Mouse (Mus musculus): ENCODE measurements around the gene Ubr1.

- peak; percentile 63 for TF ChIP-seq POLR2A (IDR thresholded peaks at IDR 0.05; ENCODE audit: low read depth, low read length)
- peak in 1 of 2 experiments; percentile 42; a peak in 2 of 4 replicates for TF ChIP-seq CTCF (conservative IDR thresholded peaks at IDR 0.05 in 1 of 2, IDR thresholded peaks at IDR 0.05 in 1 of 2; ENCODE audit: low read depth in 2 of 2, low read length in 2 of 2)
- 0 out of 2 replicates have a peak, but pooled peaks have one; percentile 38 for TF ChIP-seq MAX (IDR thresholded peaks at IDR 0.05; ENCODE audit: low read length)
- TF ChIP-seq USF1 (IDR thresholded peaks at IDR 0.05; ENCODE audit: low read depth, low read length): no peak
- no peak; the same call in 1 of the 2 replicates for TF ChIP-seq TBP (conservative IDR thresholded peaks at IDR 0.05; ENCODE audit: low read depth, low read length)
- TF ChIP-seq NELFE (IDR thresholded peaks at IDR 0.05; ENCODE audit: low read depth, low read length): peak; percentile 55
- no peak for TF ChIP-seq SMC3 (IDR thresholded peaks at IDR 0.05; ENCODE audit: low read depth, low read length)
- TF ChIP-seq EP300 (IDR thresholded peaks at IDR 0.05; ENCODE audit: low read length): no peak
Measured at GRCm38 (mm10) chr2:120976990-120977925, 6.7 kb upstream of the Ubr1 start, which contains the start of gene Tmem62.

Data from CH12.LX (cell line).